Mouse (Mus musculus): Measurements from ENCODE around the gene Carf.

DNA sequence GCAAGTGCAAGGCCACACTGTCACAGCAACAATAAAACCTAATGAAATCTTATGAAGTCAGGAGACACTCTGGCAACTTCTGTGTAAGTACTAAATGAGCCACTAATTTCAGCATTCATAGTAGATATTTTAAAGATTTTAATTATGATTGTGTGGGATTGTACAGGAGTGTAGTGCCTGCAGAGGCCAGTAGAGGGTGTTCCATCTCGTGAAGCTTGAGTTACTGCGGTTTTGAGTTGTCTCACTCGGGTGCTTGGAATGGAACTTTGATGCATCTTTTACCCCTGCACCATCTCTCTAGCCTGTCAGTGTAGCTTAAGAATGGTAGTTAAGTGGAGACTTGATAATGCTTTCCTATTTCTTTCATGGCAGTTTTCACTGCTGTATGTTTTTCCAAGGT is 43.4 kb upstream of the Carf start:
- TF ChIP-seq CTCF (IDR thresholded peaks at IDR 0.05; ENCODE audit: borderline replicate concordance, extremely low read depth, insufficient read depth, insufficient read length) (peak; percentile 22; the same call in 1 of the 2 replicates), POLR2A (IDR thresholded peaks at IDR 0.05; ENCODE audit: borderline replicate concordance, extremely low read depth, insufficient read depth, insufficient read length, poor library complexity, severe bottlenecking) (no peak)

Data from brain, embryonic 14.5 days (tissue).